Mouse (Mus musculus): ENCODE results near the gene Atg13. TPM values are rescaled to one million over a fixed set of nuclear protein-coding genes. Genes with fewer than 3 reads are reported as not detected.

The Atg13 gene
- total RNA-seq, 2 experiments from 2014 or later: 40.1 to 40.9 TPM

DNA sequence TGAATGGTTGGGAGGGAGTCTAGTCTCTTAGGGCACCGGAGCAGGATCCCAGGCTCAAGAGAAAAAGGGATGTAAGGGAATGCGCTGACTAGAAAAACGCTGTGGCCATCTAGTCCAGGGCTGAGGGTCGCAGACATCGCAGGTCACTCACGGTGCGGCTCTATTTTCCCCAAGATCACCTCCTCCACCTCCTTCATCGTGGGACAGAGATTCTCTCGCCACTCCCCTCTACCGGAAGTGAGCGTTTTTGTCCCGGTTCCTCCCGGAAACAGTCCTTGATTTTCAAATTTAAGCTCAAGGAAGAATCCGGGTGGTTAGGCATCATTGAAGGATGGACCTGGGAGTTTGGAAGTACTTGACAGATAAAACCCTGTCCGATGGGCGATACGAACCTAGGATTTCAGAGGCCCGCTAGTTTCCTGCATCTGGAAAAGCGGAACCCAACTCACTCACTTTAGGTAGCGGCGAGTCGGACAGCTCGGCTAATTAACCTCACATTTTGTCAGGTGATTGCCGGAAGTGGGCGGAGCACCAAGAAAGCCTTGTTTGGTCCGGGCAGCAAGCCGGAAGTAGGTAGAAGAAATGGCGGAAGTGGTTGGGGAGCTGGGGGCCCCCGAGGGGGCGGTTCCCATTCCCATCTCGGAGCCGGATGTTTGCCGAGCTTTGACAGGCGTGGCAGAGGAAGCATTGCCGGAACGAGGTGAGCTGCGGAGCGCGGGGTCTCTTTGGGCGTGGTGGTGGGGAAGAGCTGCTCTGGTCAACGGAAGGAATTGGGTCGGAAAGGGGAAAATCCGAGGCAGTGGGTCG lies 60.6 kb downstream of the Atg13 start, which contains the start of the genes Zfp408 and Arhgap1:
Zfp408 (minus strand) TSS at position 239 of the 807 bp plus-strand sequence.
Arhgap1 (plus strand) TSS at position 308 of the 807 bp plus-strand sequence.
- intact Hi-C loops (cut with DNase I): no loop called here
- peak; percentile 98 for DNase-seq

DNA sequence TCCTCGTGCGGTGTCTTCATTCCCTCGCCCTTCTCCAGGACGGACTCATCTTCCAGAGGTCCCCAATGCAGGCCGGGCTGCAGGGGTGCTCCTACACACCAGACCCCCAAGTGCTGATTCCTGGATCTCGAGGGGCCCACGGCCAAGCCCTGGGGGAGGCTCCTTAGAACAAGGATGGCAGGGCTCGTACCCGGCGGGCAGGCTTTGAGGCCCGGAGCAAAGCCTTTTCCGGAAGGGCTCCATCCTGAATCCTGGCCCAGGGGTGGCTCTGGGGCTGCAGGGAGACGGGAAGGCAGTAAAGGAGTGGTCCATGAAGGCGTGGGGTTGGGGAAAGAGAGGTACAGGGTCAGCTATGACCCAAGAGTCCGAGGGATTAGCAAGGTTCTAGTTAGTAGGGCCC lies 61.2 kb downstream of the Atg13 start:
- intact Hi-C loops (cut with DNase I): no loop called here
- no peak for DNase-seq

DNA sequence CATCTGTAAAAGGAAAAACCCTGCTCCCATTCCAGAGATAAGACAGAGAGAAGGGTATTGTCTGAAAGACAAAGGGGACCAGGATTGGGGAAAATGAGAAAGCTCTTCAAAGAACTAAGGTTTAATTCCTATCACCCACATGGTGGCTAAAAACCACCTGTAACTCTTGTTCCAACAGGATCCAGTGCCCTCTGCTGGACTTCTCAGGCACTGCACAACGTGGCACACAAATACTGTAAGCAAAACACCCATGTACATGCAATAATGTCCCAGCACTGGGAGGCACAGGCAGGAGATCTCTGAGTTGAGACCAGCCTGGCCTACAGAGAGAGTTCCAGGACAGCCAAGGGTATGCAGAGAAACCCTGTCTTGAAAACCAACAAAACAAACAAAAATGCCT lies 63.6 kb downstream of the Atg13 start:
- intact Hi-C loops (cut with DNase I): no loop called here
- peak; percentile 77 for DNase-seq

DNA sequence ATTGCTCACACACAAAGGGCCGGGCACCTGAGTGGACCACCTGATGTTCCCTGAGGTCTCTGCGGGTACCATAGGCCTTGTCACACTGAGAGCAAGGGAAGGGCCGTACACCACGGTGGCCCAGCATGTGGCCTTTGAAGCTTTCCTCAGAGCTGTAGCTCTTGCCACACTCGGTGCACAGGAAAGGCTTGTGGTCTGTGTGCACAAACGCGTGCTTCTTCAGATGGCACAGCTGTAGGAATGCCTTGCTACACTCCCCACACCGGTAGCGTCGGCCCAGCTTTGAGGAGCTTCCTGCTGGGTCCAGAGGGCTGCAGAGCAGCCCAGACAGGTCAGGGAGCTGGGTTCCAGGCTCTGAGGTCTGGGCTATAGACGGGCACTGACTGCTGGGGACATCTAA lies 64.6 kb downstream of the Atg13 start:
- intact Hi-C loops (cut with DNase I): no loop called here
- no peak for DNase-seq

DNA sequence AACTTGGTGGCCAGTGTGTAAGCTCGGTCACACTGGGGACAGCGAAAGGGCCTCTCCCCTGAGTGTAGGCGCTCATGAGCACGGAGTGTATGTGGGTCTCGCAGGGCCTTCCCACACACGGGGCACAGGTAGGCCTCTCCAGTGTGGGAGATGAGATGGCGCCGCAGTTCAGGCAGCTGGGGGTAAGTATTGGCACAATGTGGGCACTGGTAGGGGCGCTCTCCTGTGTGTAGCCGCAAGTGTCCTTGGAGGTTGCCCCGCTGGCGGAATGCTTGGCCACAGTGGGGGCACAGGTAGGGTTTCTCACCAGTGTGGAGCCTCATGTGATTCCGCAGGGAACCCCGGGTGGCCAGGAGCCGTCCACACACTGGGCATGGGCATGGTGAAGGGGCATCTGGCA lies 65.0 kb downstream of the Atg13 start:
- no peak for DNase-seq
- intact Hi-C loops (cut with DNase I): no loop called here

DNA sequence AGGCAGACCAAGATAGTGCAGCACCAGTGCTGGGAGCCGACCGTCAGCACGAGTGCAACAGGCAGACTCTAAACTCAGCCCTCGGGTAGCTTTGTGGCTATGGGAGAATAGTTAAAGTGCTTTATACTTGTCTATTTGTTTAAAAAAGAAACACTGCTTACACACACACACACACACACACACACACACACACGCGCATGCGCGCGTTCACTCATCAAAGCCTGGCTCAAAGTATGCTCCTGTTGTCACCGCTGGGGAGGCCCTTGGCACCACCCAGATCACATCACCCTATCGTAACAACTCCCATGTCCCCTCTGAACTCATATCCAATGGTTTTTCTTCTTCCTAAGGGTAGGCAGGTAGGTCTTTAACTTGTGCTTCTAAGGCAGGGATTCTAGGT lies 66.4 kb downstream of the Atg13 start:
- no peak for DNase-seq
- intact Hi-C loops (cut with DNase I): no loop called here

DNA sequence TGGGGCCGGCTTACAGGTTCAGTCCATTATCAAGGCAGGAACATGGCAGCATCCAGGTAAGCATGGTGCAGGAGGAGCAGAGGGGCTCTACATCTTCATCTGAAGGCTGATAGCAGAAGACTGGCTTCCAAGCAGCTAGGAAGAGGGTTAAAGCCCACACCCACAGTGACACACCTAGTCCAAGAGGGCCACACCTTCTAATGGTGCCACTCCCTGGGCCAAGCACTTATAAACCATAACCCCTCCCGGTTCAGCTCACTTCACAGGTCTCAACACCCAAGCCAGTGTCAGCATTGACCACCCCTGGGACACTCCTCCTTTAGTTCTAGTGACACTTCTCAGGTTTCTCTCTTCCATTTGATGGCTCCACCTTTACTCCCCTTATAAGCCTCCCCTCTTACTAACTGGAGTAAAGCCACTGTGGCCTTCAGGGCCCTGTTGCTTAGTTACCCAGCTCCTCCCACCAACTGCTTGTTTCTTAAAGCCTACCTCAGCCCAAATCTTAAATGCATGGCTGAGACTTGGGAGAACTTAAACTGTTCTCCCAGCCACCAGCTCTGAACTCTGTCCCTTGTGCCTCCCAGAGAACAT lies 67.5 kb downstream of the Atg13 start:
- intact Hi-C loops (cut with DNase I): no loop called here
- DNase-seq: no peak

DNA sequence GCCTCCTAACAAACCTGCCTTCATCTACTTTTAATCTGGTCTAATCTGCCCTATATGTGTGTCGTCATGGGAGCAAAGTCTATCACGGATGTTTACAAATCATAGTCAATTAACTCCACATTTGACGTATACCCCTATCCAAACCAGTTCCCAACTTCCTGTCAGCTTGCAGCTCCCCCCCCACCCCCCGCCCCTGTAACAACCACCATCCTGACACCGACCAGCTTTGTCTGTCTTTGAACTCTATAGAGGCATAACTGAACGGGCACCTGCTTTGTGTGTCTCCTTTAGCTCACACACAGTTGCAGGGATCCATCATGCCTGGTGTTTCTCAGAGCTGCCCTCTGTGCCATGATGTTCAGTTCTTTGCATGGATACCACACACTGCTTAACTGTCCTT lies 71.4 kb downstream of the Atg13 start:
- no peak for DNase-seq
- intact Hi-C loops (cut with DNase I): no loop called here

DNA sequence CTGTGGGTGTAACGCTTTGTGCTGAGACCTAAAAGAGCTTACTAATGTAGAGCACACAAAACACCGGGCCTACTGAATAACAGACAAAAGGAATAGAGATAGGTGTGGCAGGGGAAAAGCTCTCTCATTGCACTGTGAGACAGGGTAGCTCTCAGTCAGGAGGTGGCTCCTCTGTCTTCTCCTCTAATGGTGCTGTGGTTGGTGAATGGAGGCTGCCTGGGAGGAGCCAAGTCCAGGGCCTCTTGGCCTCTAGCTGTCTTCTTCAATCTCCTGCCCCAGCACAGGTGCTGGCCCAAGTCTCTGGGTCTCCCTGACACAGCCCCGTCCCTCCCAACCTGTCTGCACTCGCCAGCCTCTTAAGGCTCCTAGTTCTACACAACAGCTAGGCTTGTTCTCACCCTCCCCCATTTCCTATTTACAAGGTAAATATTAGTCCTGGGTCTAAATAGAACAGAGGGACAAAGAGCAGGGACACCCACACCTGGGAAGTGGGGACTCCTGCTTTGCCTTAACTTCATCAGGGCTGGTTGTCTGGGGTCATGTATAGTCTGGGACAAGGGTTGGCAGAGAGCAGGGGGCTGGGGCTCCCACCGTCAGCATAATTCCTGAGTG lies 73.5 kb downstream of the Atg13 start:
- intact Hi-C loops (cut with DNase I): no loop called here
- no peak for DNase-seq

DNA sequence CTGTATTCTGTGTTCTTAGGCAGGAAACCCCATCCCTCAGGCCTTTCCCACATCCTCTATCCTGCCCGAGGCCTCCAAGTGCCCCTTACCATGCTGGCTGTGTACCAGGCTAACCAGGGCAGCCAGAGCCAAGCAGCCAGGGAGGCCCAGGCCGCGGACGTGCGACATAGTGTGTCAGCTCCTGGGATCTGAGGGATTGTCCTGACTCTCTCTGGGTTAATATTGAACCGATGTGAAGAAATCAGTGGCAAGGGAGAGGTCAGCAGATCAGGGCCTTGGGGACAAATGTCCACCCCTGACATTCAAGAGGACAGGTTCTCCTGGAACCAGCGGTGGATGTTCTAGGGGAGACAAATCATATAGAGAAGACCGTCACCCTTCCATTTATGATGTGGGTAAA lies 74.1 kb downstream of the Atg13 start, which contains the start of gene F2:
F2 (minus strand) TSS at position 186 of the 400 bp plus-strand sequence.
- intact Hi-C loops (cut with DNase I): no loop called here
- no peak for DNase-seq

DNA sequence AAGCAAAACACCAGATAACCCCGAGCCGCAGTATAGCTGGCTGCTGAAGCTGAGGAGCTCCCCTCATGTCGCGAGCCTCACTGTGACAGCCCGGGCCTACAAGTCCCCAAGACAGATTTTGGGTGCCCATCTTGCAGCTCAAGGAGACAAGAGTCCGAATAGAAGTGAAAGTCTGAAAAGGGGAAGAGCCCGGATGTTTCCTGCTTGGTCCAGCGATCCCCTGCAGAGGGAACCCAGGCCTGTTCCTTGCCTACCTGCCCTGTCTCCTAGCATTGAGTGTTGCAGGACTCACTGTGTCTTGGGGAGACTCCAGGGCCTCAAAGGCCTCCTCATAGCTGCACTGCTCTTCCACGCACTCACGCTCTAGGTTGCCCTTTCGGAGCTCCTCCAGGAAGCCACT lies 74.9 kb downstream of the Atg13 start:
- intact Hi-C loops (cut with DNase I): no loop called here
- DNase-seq: no peak

DNA sequence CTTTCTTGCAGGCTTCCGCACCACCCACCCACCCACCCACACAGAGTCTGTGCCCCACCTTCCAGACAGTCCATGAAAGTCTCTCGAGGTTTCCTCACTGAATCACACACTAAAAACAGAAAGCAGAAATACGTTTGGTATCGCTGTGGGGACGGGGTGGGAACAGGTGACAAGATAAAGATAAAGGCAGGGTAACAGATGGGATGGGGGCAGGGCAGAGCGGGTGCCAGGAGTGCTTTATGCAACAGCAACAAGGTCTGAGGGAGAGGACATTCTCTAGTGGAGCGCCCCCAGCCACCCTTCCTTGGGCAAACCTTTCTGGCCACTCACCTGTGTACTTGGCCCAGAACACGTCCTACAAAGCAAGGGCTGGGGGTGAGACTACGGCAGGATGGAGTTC lies 75.5 kb downstream of the Atg13 start:
- intact Hi-C loops (cut with DNase I): no loop called here
- peak; percentile 24 for DNase-seq

DNA sequence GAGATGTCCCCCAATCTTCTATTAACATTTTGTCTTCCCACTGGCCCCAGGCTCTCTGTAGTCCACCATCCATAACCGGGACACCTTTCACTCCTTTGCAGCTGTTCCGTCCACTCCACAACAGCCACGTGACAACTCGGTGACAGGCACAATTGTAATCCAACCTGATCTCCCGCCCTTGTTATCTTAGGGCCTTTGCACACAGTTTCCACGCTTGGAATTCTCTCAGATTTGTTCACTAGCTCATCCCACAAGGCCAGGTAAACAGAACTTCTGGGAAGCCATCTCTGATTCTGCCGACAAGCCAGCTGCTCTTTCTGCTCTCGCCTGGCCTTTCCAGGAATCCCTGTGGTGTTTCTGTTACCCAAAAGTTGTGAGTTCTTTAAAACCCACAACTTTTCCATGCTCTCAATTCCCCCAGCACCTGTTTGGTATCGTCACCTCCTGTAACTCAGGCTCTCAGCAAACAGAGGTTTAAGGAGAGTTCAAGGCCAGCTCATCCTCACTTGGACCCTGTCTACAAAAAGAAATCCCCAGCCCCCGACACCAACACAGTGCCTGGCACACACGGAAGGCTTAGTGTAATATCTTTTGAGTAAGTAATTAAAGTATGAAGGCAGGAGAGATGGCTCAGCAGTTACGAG lies 76.9 kb downstream of the Atg13 start:
- intact Hi-C loops (cut with DNase I): no loop called here
- DNase-seq: no peak

DNA sequence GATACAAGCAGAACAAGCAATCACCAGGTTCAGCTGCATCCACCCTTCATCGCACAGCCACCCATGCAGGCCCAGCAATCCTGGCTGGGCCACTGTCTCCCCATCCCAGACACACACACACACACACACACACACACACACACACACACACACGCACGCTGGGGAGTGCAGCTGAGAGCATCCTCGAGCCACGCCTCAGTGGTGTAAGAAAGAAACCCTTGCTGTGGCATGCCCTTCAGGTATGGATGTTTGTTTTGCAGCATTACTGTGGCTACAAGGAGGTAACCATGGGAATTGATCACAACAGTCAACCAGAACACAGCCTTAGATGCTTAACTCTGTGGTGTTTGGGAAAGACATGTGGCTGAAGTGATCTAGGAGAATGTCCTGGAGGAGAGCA lies 78.1 kb downstream of the Atg13 start:
- intact Hi-C loops (cut with DNase I): no loop called here
- no peak for DNase-seq

DNA sequence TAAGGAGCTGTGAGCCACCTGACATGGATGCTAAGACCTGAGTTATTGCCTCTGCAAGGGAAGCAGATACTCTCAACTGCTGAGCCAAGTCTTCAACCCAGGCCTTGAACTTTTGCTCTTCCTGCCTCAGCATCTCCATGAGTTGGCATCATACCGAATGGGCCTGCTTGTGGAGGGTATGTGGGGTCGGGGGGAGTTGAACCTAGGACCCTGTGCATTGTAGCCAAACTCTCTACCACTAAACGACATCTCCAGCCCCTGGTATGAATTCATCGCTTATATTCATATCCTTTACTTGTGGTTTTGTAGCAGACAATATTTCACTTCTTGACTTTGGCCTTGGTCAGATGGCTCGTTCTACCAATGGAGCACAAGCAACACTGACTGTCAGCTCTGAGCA lies 78.5 kb downstream of the Atg13 start:
- no peak for DNase-seq
- intact Hi-C loops (cut with DNase I): no loop called here

DNA sequence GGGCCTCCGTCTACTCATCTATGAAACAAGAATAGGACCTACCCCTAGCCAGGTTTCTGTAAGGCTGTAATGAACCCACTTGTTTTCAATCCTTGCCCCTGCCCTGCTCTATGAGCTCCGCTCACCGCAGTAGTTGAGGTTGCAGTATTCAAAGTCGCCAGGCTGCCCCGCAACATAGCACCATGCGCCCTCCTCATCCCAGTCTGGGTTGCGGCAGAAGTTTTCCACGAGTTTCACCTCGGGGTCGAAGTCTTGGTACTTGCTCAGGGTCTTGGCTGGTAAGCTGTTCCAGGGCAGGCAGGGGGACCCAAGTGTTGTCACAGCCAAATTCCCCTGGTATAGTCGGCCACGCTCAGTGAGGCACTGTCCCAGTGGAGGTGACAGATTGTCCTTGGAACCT lies 80.0 kb downstream of the Atg13 start:
- intact Hi-C loops (cut with DNase I): no loop called here
- DNase-seq: no peak

DNA sequence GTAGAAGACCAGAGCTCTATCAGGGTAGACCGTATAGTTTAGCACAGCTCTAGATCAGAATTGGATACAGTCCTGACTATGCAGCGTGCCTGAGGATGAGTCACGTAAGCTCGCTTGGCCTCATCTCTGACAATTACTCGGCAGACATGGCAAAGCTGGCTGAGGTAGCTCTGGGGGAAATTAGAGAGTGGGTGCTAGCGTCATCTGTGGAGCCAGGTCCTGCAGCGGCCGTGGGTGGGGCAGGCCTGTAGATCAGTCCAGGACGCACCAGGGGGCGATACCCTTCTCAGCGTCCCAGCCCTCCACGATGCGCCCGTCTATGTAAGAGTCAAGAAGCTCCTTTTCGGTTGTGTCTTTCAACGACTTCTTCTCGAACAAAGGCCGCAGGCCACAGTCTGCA lies 80.7 kb downstream of the Atg13 start:
- intact Hi-C loops (cut with DNase I): no loop called here
- no peak for DNase-seq

DNA sequence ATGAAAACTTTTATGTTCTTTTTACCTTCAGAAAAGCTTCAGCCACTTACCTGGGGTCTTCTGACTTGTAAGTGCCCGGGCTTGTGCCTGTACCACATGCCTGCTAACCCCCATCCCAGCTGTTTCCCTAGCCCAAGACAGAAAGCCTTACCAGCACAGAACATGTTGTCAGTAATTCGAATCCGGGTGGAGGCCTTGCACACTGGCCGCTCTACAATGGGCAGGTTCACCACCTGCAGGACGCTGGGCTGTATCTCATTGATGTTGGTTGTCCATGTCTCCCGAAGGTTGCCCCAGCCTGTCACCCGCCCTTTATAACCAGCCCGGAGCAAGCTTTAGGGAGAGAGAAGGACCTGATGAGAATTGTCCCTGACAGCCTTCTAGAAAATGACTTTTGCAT lies 82.2 kb downstream of the Atg13 start:
- DNase-seq: no peak
- intact Hi-C loops (cut with DNase I): no loop called here

DNA sequence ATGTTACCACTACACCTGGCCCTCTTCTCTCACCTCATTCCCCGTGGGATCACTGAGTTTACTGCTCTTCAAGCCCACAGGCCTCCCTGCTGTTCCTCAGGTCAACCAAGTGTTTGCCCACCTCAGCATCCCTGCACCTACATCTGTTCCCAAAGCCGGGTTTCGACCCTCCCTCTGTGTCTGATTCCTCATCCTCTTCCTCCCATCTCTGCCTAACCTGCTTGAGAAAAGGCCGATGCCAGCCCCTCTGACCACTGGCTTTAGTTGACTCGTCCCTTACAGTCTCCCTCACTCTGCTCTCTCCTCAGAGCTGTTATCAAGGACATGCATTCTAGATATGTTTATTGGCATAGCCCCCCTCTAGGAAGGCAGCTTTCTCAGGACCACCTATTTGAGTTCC lies 82.9 kb downstream of the Atg13 start:
- intact Hi-C loops (cut with DNase I): no loop called here
- DNase-seq: no peak
